Mouse (Mus musculus): ENCODE results near the gene Rubcn. TPM values are rescaled to one million over a fixed set of nuclear protein-coding genes. Genes with fewer than 3 reads are reported as not detected.

Rubcn gene
- polyA plus RNA-seq, 1 experiment from 2014 or later, result 12.9 TPM

GRCm38 (mm10) chr16:32853492-32854049, 24.0 kb downstream of the Rubcn start:
- 57% methylated on average over 13 of the region's 13 CpGs for WGBS
- no peaks in the 10 kb centered on the region for H3K27me3 ChIP-seq (replicated peaks; ENCODE audit: insufficient read depth, low read length)
- peaks cover under 1% of the 10 kb centered on the region; the same call in 1 of the 2 replicates for H3K4me1 ChIP-seq (ENCODE audit: insufficient read depth, low read depth, low read length)
- H3K9me3 ChIP-seq (ENCODE audit: low read length), result no peaks in the 10 kb centered on the region
- no peak overlapping the region for H3K4me2 ChIP-seq (replicated peaks; ENCODE audit: low read depth, low read length)
- H3K9ac ChIP-seq (replicated peaks; ENCODE audit: low read depth), result no peak overlapping the region
- peak overlapping the region; percentile 44; the same call in 1 of the 2 replicates for H3K27ac ChIP-seq (ENCODE audit: low read length)
- peak; percentile 17 for DNase-seq (ENCODE audit: low spot score)
- H3K36me3 ChIP-seq (ENCODE audit: insufficient read depth, low read length), result peaks cover 2% of the 10 kb centered on the region; the same call in 1 of the 2 replicates
- ATAC-seq, result no peak
- no peak overlapping the region for H3K4me3 ChIP-seq (ENCODE audit: low read depth, low read length)
- TF ChIP-seq EP300 (IDR thresholded peaks at IDR 0.05) (no peak), CTCF (IDR thresholded peaks at IDR 0.05) (no peak)

- Histone ChIP-seq H3K36me3 (ENCODE audit: insufficient read depth, low read length) (peaks cover 27% of the 10 kb centered on the region), H3K4me2 (replicated peaks; ENCODE audit: low read depth, low read length) (no peak overlapping the region), H3K27me3 (replicated peaks; ENCODE audit: insufficient read depth, low read length) (no peaks in the 10 kb centered on the region), H3K9ac (replicated peaks; ENCODE audit: low read depth) (no peak overlapping the region), H3K4me1 (ENCODE audit: insufficient read depth, low read depth, low read length) (peaks cover 4% of the 10 kb centered on the region; the same call in 1 of the 2 replicates), H3K27ac (ENCODE audit: low read length) (no peak overlapping the region), H3K4me3 (ENCODE audit: low read depth, low read length) (no peak overlapping the region), H3K9me3 (ENCODE audit: low read length) (no peaks in the 10 kb centered on the region)
- peak; percentile 80 for ATAC-seq
- WGBS, result 67% methylated on average over 11 of the region's 11 CpGs
- no peak for TF ChIP-seq EP300 (IDR thresholded peaks at IDR 0.05)
- peak; percentile 24 for TF ChIP-seq CTCF (IDR thresholded peaks at IDR 0.05)
- peak; percentile 71 for DNase-seq (ENCODE audit: low spot score)
These were observed 28.3 kb downstream of the Rubcn start for GRCm38 (mm10) chr16:32849042-32849830.

- 95% methylated on average over 11 of the region's 11 CpGs for WGBS
- no peak overlapping the region for H3K4me2 ChIP-seq (replicated peaks; ENCODE audit: low read depth, low read length)
- peaks cover 4% of the 10 kb centered on the region; the same call in 1 of the 2 replicates for H3K4me1 ChIP-seq (ENCODE audit: insufficient read depth, low read depth, low read length)
- ATAC-seq (no peak), DNase-seq (ENCODE audit: low spot score) (no peak)
- H3K9me3 ChIP-seq (ENCODE audit: low read length), result no peaks in the 10 kb centered on the region
- H3K9ac ChIP-seq (replicated peaks; ENCODE audit: low read depth), result no peak overlapping the region
- no peaks in the 10 kb centered on the region for H3K27me3 ChIP-seq (replicated peaks; ENCODE audit: insufficient read depth, low read length)
- TF ChIP-seq EP300 (IDR thresholded peaks at IDR 0.05), result no peak
- no peak for TF ChIP-seq CTCF (IDR thresholded peaks at IDR 0.05)
- no peak overlapping the region for H3K4me3 ChIP-seq (ENCODE audit: low read depth, low read length)
- no peak overlapping the region for H3K27ac ChIP-seq (ENCODE audit: low read length)
- peaks cover 34% of the 10 kb centered on the region for H3K36me3 ChIP-seq (ENCODE audit: insufficient read depth, low read length)
These were observed 30.5 kb downstream of the Rubcn start for GRCm38 (mm10) chr16:32847103-32847502.

- no peak for TF ChIP-seq EP300 (IDR thresholded peaks at IDR 0.05)
- no peak for TF ChIP-seq CTCF (IDR thresholded peaks at IDR 0.05)
- DNase-seq (ENCODE audit: low spot score), result no peak
- WGBS, result 89% methylated on average over 4 of the region's 4 CpGs
- peaks cover 32% of the 10 kb centered on the region; the same call in 1 of the 2 replicates for H3K36me3 ChIP-seq (ENCODE audit: insufficient read depth, low read length)
- no peak overlapping the region for H3K4me3 ChIP-seq (ENCODE audit: low read depth, low read length)
- H3K9me3 ChIP-seq (ENCODE audit: low read length), result no peaks in the 10 kb centered on the region
- H3K27ac ChIP-seq (ENCODE audit: low read length), result no peak overlapping the region
- ATAC-seq, result no peak
- H3K4me1 ChIP-seq (ENCODE audit: insufficient read depth, low read depth, low read length), result no peaks in the 10 kb centered on the region
- H3K27me3 ChIP-seq (replicated peaks; ENCODE audit: insufficient read depth, low read length), result no peaks in the 10 kb centered on the region
- no peak overlapping the region for H3K9ac ChIP-seq (replicated peaks; ENCODE audit: low read depth)
- H3K4me2 ChIP-seq (replicated peaks; ENCODE audit: low read depth, low read length), result no peak overlapping the region
These were observed 46.1 kb downstream of the Rubcn start for GRCm38 (mm10) chr16:32831501-32831900.

- Histone ChIP-seq H3K36me3 (ENCODE audit: insufficient read depth, low read length) (peaks cover 32% of the 10 kb centered on the region; the same call in 1 of the 2 replicates), H3K27me3 (replicated peaks; ENCODE audit: insufficient read depth, low read length) (no peaks in the 10 kb centered on the region), H3K4me2 (replicated peaks; ENCODE audit: low read depth, low read length) (no peak overlapping the region), H3K27ac (ENCODE audit: low read length) (no peak overlapping the region), H3K9me3 (ENCODE audit: low read length) (no peaks in the 10 kb centered on the region), H3K9ac (replicated peaks; ENCODE audit: low read depth) (no peak overlapping the region), H3K4me1 (ENCODE audit: insufficient read depth, low read depth, low read length) (no peaks in the 10 kb centered on the region), H3K4me3 (ENCODE audit: low read depth, low read length) (no peak overlapping the region)
- WGBS, result 88% methylated on average over 11 of the region's 11 CpGs
- DNase-seq (ENCODE audit: low spot score) (no peak), ATAC-seq (no peak)
- TF ChIP-seq EP300 (IDR thresholded peaks at IDR 0.05), result no peak
- no peak for TF ChIP-seq CTCF (IDR thresholded peaks at IDR 0.05)
These were observed 48.5 kb downstream of the Rubcn start for GRCm38 (mm10) chr16:32829104-32829503.

- ATAC-seq (no peak), DNase-seq (ENCODE audit: low spot score) (no peak)
- Histone ChIP-seq H3K27ac (ENCODE audit: low read length) (no peak overlapping the region), H3K4me2 (replicated peaks; ENCODE audit: low read depth, low read length) (no peak overlapping the region), H3K9ac (replicated peaks; ENCODE audit: low read depth) (no peak overlapping the region), H3K4me3 (ENCODE audit: low read depth, low read length) (no peak overlapping the region), H3K27me3 (replicated peaks; ENCODE audit: insufficient read depth, low read length) (no peaks in the 10 kb centered on the region), H3K4me1 (ENCODE audit: insufficient read depth, low read depth, low read length) (peaks cover 3% of the 10 kb centered on the region), H3K36me3 (ENCODE audit: insufficient read depth, low read length) (peaks cover 32% of the 10 kb centered on the region; the same call in 1 of the 2 replicates), H3K9me3 (ENCODE audit: low read length) (no peaks in the 10 kb centered on the region)
- WGBS, result 92% methylated on average over 11 of the region's 11 CpGs
- TF ChIP-seq EP300 (IDR thresholded peaks at IDR 0.05) (no peak), CTCF (IDR thresholded peaks at IDR 0.05) (no peak)
These were observed 51.0 kb downstream of the Rubcn start for GRCm38 (mm10) chr16:32826521-32826920.

Data from lung, postnatal 0 days (tissue).